Mouse (Mus musculus): ENCODE results near the gene Cd300c. TPM values are rescaled to one million over a fixed set of nuclear protein-coding genes. Genes with fewer than 3 reads are reported as not detected.

Cd300c gene
- total RNA-seq, 2 experiments from 2014 or later: not detected

Other genes starting within 250 kb of the Cd300c start
- under 1 TPM; 0.55 to 0.57 TPM for gene Dnaic2, start 241.7 kb downstream of the Cd300c start, total RNA-seq (2021)
- under 1 TPM; 0.24 to 0.47 TPM for gene Kif19a, start 203.8 kb downstream of the Cd300c start, total RNA-seq (2021)
- under 1 TPM in 1 of 2 experiments, not detected in 1; 0.32 TPM for gene Btbd17, start 173.2 kb downstream of the Cd300c start, total RNA-seq (2021)
- not detected for gene Gpr142, start 170.2 kb downstream of the Cd300c start, total RNA-seq (2021)
- gene Gprc5c, start 118.0 kb downstream of the Cd300c start, total RNA-seq (2021): 10 to 100 TPM; 12.9 to 18.1 TPM
- under 1 TPM; 0.96 to 0.99 TPM for gene Cd300a, start 79.1 kb downstream of the Cd300c start, total RNA-seq (2021)
- under 1 TPM; 0.19 to 0.77 TPM for gene Cd300lb, start 34.8 kb downstream of the Cd300c start, total RNA-seq (2021)
- gene Cd300ld, start 20.8 kb upstream of the Cd300c start, total RNA-seq (2021): under 1 TPM; 0.41 to 0.84 TPM
- 1 to 10 TPM; 1.7 to 2.1 TPM for gene Cd300c2, start 32.7 kb upstream of the Cd300c start, total RNA-seq (2021)
- gene Cd300ld2, start 47.0 kb upstream of the Cd300c start, total RNA-seq (2021): not detected
- not detected for gene Cd300ld4, start 57.9 kb upstream of the Cd300c start, total RNA-seq (2021)
- gene Cd300ld5, start 68.6 kb upstream of the Cd300c start, total RNA-seq (2021): 1 to 10 TPM; 3.9 to 5.0 TPM
- gene Cd300ld3, start 79.3 kb upstream of the Cd300c start, total RNA-seq (2021): 1 to 10 TPM; 1.2 to 2.9 TPM
- under 1 TPM; 0.29 to 0.35 TPM for gene Cd300e, start 93.0 kb upstream of the Cd300c start, total RNA-seq (2021)
- 1 to 10 TPM; 1.4 to 1.6 TPM for gene Rab37, start 122.3 kb upstream of the Cd300c start, total RNA-seq (2021)
- gene Cd300lf, start 164.8 kb upstream of the Cd300c start, total RNA-seq (2021): under 1 TPM; 0.15 to 0.48 TPM
- 10 to 100 TPM; 11.9 to 17.4 TPM for gene Slc9a3r1, start 194.2 kb upstream of the Cd300c start, total RNA-seq (2021)
- gene Tmem104, start 218.3 kb upstream of the Cd300c start, total RNA-seq (2021): 10 to 100 TPM; 10.9 TPM
- 10 to 100 TPM; 14.8 to 19.9 TPM for gene Nat9, start 218.7 kb upstream of the Cd300c start, total RNA-seq (2021)